Mouse (Mus musculus) E14TG2a.4 (cell line): ENCODE data around the gene Rptor.

ENCODE experiments used
- H3K27me3 ChIP-seq: 2 replicates; pipeline ENCODE4 v1.6.1; 2014; ENCODE audit warnings: low read length, control low read depth; ENCODE audit not compliant: insufficient read depth
- H3K36me3 ChIP-seq: 2 replicates; pipeline ENCODE4 v1.6.1; 2014; ENCODE audit warnings: low read length, control low read depth; ENCODE audit not compliant: insufficient read depth
- H3K4me1 ChIP-seq: replicated peaks from 2 replicates; pipeline ENCODE4 v1.6.1; 2014; ENCODE audit warnings: low read depth, low read length, control low read depth
- H3K4me3 ChIP-seq: replicated peaks from 2 replicates; pipeline ENCODE4 v1.5.1; 2014; ENCODE audit warnings: mild to moderate bottlenecking, low read length
- H3K9me3 ChIP-seq: 2 replicates; pipeline ENCODE4 v1.6.1; 2014; ENCODE audit warnings: low read length, control low read depth
- CTCF ChIP-seq: conservative IDR thresholded peaks from 2 replicates; pipeline ENCODE4 v1.5.1; 2014; ENCODE audit warnings: low read length
- NANOG ChIP-seq: IDR thresholded peaks from 2 replicates; pipeline ENCODE4 v1.6.1; 2014; ENCODE audit warnings: borderline replicate concordance, low read length, mixed read lengths
- POU5F1 ChIP-seq: IDR thresholded peaks from 2 replicates; pipeline ENCODE4 v1.6.1; 2014; ENCODE audit warnings: low read length, borderline replicate concordance

Gene Rptor

GRCm38 (mm10) chr11:119913935-119914314 lies 311.2 kb downstream of the Rptor start:
- no peak for TF ChIP-seq POU5F1
- no peak for TF ChIP-seq CTCF
- no peak for TF ChIP-seq NANOG
- peaks cover 65% of the 10 kb centered on the region for H3K4me1 ChIP-seq
- peak overlapping the region; percentile 99 for H3K4me3 ChIP-seq
- H3K9me3 ChIP-seq: no peaks in the 10 kb centered on the region
- peaks cover 36% of the 10 kb centered on the region for H3K36me3 ChIP-seq
- no peaks in the 10 kb centered on the region for H3K27me3 ChIP-seq

GRCm38 (mm10) chr11:119914381-119914780 lies 311.7 kb downstream of the Rptor start:
- Histone ChIP-seq H3K27me3 (no peaks in the 10 kb centered on the region), H3K4me3 (peak overlapping the region; percentile 99), H3K4me1 (peaks cover 63% of the 10 kb centered on the region), H3K36me3 (peaks cover 40% of the 10 kb centered on the region), H3K9me3 (no peaks in the 10 kb centered on the region)
- TF ChIP-seq CTCF (no peak), POU5F1 (no peak), NANOG (no peak)

- Histone ChIP-seq H3K4me3 (peak overlapping the region; percentile 99), H3K4me1 (peaks cover 65% of the 10 kb centered on the region), H3K27me3 (no peaks in the 10 kb centered on the region), H3K9me3 (no peaks in the 10 kb centered on the region), H3K36me3 (peaks cover 49% of the 10 kb centered on the region)
- TF ChIP-seq CTCF (no peak), POU5F1 (no peak), NANOG (no peak)
Observed at GRCm38 (mm10) chr11:119915666-119916065, 313.0 kb downstream of the Rptor start.

GRCm38 (mm10) chr11:119916102-119916790 lies 313.5 kb downstream of the Rptor start:
- H3K4me3 ChIP-seq: peak overlapping the region; percentile 99
- H3K27me3 ChIP-seq: no peaks in the 10 kb centered on the region
- TF ChIP-seq CTCF: no peak
- TF ChIP-seq NANOG: no peak
- TF ChIP-seq POU5F1: no peak
- peaks cover 52% of the 10 kb centered on the region for H3K36me3 ChIP-seq
- H3K9me3 ChIP-seq: no peaks in the 10 kb centered on the region
- peaks cover 65% of the 10 kb centered on the region for H3K4me1 ChIP-seq

- H3K9me3 ChIP-seq: no peaks in the 10 kb centered on the region
- H3K27me3 ChIP-seq: no peaks in the 10 kb centered on the region
- H3K36me3 ChIP-seq: peaks cover 52% of the 10 kb centered on the region
- TF ChIP-seq NANOG (no peak), POU5F1 (no peak), CTCF (no peak)
- H3K4me1 ChIP-seq: peaks cover 65% of the 10 kb centered on the region
- H3K4me3 ChIP-seq: no peak overlapping the region
Observed at GRCm38 (mm10) chr11:119916834-119917469, 314.2 kb downstream of the Rptor start.

- Histone ChIP-seq H3K4me3 (no peak overlapping the region), H3K4me1 (peaks cover 51% of the 10 kb centered on the region), H3K27me3 (no peaks in the 10 kb centered on the region), H3K36me3 (peaks cover 52% of the 10 kb centered on the region), H3K9me3 (0 out of 2 replicates have a peak, but pooled peaks cover 3% of the 10 kb centered on the region)
- TF ChIP-seq POU5F1: no peak
- TF ChIP-seq CTCF: no peak
- no peak for TF ChIP-seq NANOG
Observed at GRCm38 (mm10) chr11:119918521-119918920, 315.8 kb downstream of the Rptor start.

GRCm38 (mm10) chr11:119919432-119919831 lies 316.7 kb downstream of the Rptor start:
- no peak for TF ChIP-seq NANOG
- no peak for TF ChIP-seq CTCF
- no peak for TF ChIP-seq POU5F1
- H3K4me1 ChIP-seq: peaks cover 47% of the 10 kb centered on the region
- H3K4me3 ChIP-seq: no peak overlapping the region
- peaks cover 52% of the 10 kb centered on the region for H3K36me3 ChIP-seq
- 0 out of 2 replicates have a peak, but pooled peaks cover 3% of the 10 kb centered on the region for H3K9me3 ChIP-seq
- H3K27me3 ChIP-seq: no peaks in the 10 kb centered on the region

GRCm38 (mm10) chr11:119919897-119920296 lies 317.2 kb downstream of the Rptor start:
- Histone ChIP-seq H3K4me3 (no peak overlapping the region), H3K9me3 (0 out of 2 replicates have a peak, but pooled peaks cover 3% of the 10 kb centered on the region), H3K36me3 (peaks cover 52% of the 10 kb centered on the region), H3K27me3 (no peaks in the 10 kb centered on the region), H3K4me1 (peaks cover 42% of the 10 kb centered on the region)
- no peak for TF ChIP-seq NANOG
- peak; percentile 99 for TF ChIP-seq CTCF
- no peak for TF ChIP-seq POU5F1

GRCm38 (mm10) chr11:119920668-119921067 lies 318.0 kb downstream of the Rptor start:
- 0 out of 2 replicates have a peak, but pooled peaks cover 3% of the 10 kb centered on the region for H3K9me3 ChIP-seq
- TF ChIP-seq NANOG (no peak), POU5F1 (no peak), CTCF (no peak)

More at GRCm38 (mm10) chr11:119920668-119921067, 318.0 kb downstream of the Rptor start:
- H3K36me3 ChIP-seq: peaks cover 49% of the 10 kb centered on the region
- H3K27me3 ChIP-seq: no peaks in the 10 kb centered on the region
- no peak overlapping the region for H3K4me3 ChIP-seq
- H3K4me1 ChIP-seq: peaks cover 35% of the 10 kb centered on the region
